Mouse (Mus musculus) limb, embryonic 14.5 days (tissue): ENCODE results near the gene Csgalnact2. TPM values are rescaled to one million over a fixed set of nuclear protein-coding genes. Genes with fewer than 3 reads are reported as not detected.
A peak's percentile ranks its signal among the peaks of the same experiment; 100 is the strongest.

Experiments used
- ATAC-seq: fragments of 200-750 bp; cut with Nextera tagmentation; 2 replicates; pipeline ENCODE4 v1.8.0; 2017; ENCODE audit warnings: low read depth, moderate number of reproducible peaks, moderate TSS enrichment; ENCODE audit not compliant: low FRiP score
- DNase-seq: peaks from one replicate; pipeline ENCODE4 v3.0.0-alpha.2; 2015; ENCODE audit warnings: low spot score
- H3K27ac ChIP-seq: fragments of 300-500 bp; sonication (generic); replicated peaks from 2 replicates; pipeline ENCODE4 v1.5.1; 2014; ENCODE audit warnings: low read depth, mild to moderate bottlenecking, low read length, moderate library complexity, mixed read lengths
- H3K27me3 ChIP-seq: fragments of 300-500 bp; sonication (generic); 2 replicates; pipeline ENCODE4 v1.6.1; 2014; ENCODE audit warnings: low read length, mixed read lengths; ENCODE audit not compliant: control insufficient read depth, insufficient read depth
- H3K36me3 ChIP-seq: fragments of 300-500 bp; sonication (generic); 2 replicates; pipeline ENCODE4 v1.6.1; 2014; ENCODE audit warnings: mild to moderate bottlenecking, low read length, moderate library complexity, mixed read lengths; ENCODE audit not compliant: control insufficient read depth, insufficient read depth
- H3K4me1 ChIP-seq: fragments of 300-500 bp; sonication (generic); 2 replicates; pipeline ENCODE4 v1.6.1; 2014; ENCODE audit warnings: antibody characterized with exemption, low read length, mixed read lengths; ENCODE audit not compliant: control insufficient read depth, insufficient read depth
- H3K4me2 ChIP-seq: fragments of 300-500 bp; sonication (generic); replicated peaks from 2 replicates; pipeline ENCODE4 v1.6.1; 2014; ENCODE audit warnings: low read depth, mild to moderate bottlenecking, low read length, moderate library complexity; ENCODE audit not compliant: severe bottlenecking
- H3K4me3 ChIP-seq: fragments of 300-500 bp; sonication (generic); replicated peaks from 2 replicates; pipeline ENCODE4 v1.5.1; 2014; ENCODE audit warnings: low read length
- H3K9ac ChIP-seq: fragments of 300-500 bp; sonication (generic); 2 replicates; pipeline ENCODE4 v1.6.1; 2014; ENCODE audit warnings: mild to moderate bottlenecking, low read depth, low read length, moderate library complexity; ENCODE audit not compliant: severe bottlenecking
- H3K9me3 ChIP-seq: fragments of 300-500 bp; sonication (generic); 2 replicates; pipeline ENCODE4 v1.6.1; 2016; ENCODE audit warnings: low read length; ENCODE audit not compliant: control insufficient read depth
- POLR2A ChIP-seq: fragments of 200-500 bp; IDR thresholded peaks from 2 replicates; pipeline ENCODE4 v1.8.0; 2012; ENCODE audit warnings: inconsistent platforms, mild to moderate bottlenecking, moderate library complexity, borderline replicate concordance; ENCODE audit not compliant: insufficient read depth, insufficient read length; ENCODE audit errors: extremely low read depth
- WGBS: fragments of 180-500 bp; shearing (Covaris S2); extraction: QIAGEN DNeasy Blood & Tissue Kit; methylation state at CpG from one replicate; pipeline ENCODE4 v1.1.7; 2014; 5-methylcytosine and 5-hydroxymethylcytosine counted together
- polyA plus RNA-seq, 2 experiments: library from polyadenylated mRNA; depleted of rRNA in 1 of 2; stranded (reverse) in 1 of 2; unstranded in 1 of 2; fragments of >200 nt; fragmentation: Nextera tagmentation in 1 of 2; extraction: Ambion mirVana in 1 of 2; gene quantifications; 2 replicates each; pipeline versions ENCODE4 v1.2.1 to v1.2.3; 2012 to 2014

Csgalnact2 gene
- polyA plus RNA-seq, 2 experiments, result 11.6 to 20.8 TPM

DNA sequence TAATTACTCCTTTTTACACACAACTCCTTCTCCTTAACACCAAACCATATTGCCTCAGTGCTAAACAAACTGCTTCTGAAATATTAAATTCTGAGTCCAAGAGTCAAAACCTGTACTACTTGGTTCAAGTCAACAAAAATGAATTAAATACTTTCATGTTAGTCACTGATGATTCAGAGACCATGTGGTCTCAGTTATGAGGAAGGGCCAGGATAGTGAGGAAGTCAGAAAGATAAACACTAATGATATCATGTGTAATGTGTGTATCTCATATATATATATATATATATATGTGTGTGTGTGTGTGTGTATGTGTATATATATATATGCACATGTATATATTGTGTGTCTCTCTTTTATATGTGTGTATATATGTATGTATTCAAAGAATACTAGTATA is 12.4 kb downstream of the Csgalnact2 start:
- no peak for TF ChIP-seq POLR2A
- Histone ChIP-seq H3K4me1 (no peaks in the 10 kb centered on the region), H3K27me3 (no peaks in the 10 kb centered on the region), H3K4me3 (no peak overlapping the region), H3K9me3 (no peaks in the 10 kb centered on the region), H3K9ac (no peak overlapping the region), H3K4me2 (no peak overlapping the region), H3K27ac (no peak overlapping the region), H3K36me3 (peaks cover 23% of the 10 kb centered on the region)
- ATAC-seq (no peak), DNase-seq (no peak)

DNA sequence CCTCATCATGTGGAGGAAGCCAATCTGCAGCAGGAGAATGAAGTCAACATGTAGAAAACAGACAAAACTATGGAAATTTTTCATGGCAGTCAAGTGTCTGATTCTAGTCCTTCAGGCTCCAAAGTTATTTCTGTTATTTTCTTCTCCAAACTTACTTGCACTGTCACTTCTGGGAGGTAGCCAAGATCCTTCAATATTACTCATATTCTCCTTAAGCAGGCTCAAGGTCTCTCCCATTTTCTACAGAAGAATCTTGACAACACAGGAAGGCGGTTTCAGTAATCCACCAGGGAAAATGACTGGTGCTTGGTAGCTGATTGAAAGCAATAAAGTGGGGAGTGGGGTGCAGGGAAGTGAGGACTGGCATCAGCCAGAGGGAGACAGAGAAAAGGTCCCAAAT is 16.2 kb downstream of the Csgalnact2 start:
- Histone ChIP-seq H3K9ac (no peak overlapping the region), H3K9me3 (no peaks in the 10 kb centered on the region), H3K27me3 (no peaks in the 10 kb centered on the region), H3K4me1 (no peaks in the 10 kb centered on the region), H3K4me2 (no peak overlapping the region), H3K4me3 (no peak overlapping the region), H3K27ac (no peak overlapping the region), H3K36me3 (peaks cover 30% of the 10 kb centered on the region)
- no peak for TF ChIP-seq POLR2A
- 88% methylated on average over 1 of the region's 1 CpGs for WGBS
- no peak for DNase-seq
- ATAC-seq, result no peak

DNA sequence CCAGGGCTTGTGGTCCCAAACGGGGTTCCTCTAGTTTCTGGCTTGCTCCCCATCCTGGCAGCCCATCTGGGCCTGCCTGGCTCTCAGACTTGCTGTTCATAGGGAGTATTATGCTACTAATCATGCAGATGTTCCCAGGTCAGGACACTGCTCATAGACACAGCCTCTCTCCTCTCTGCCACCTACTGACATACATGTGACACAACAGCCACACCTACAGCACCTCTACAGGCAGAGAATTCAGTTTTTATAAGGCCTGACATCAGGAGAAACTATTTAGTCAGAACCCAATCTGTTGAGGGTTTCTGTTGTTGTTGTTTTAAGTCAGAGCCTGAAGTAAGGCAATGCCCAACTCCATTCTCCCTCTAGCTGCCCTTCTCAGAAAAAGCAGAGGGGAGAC is 27.1 kb downstream of the Csgalnact2 start:
- WGBS, result 86% methylated on average over 1 of the region's 1 CpGs
- Histone ChIP-seq H3K9ac (no peak overlapping the region), H3K27ac (no peak overlapping the region), H3K9me3 (no peaks in the 10 kb centered on the region), H3K4me3 (no peak overlapping the region), H3K27me3 (no peaks in the 10 kb centered on the region), H3K4me2 (no peak overlapping the region), H3K36me3 (peaks cover 33% of the 10 kb centered on the region), H3K4me1 (no peaks in the 10 kb centered on the region)
- DNase-seq (no peak), ATAC-seq (no peak)
- no peak for TF ChIP-seq POLR2A

DNA sequence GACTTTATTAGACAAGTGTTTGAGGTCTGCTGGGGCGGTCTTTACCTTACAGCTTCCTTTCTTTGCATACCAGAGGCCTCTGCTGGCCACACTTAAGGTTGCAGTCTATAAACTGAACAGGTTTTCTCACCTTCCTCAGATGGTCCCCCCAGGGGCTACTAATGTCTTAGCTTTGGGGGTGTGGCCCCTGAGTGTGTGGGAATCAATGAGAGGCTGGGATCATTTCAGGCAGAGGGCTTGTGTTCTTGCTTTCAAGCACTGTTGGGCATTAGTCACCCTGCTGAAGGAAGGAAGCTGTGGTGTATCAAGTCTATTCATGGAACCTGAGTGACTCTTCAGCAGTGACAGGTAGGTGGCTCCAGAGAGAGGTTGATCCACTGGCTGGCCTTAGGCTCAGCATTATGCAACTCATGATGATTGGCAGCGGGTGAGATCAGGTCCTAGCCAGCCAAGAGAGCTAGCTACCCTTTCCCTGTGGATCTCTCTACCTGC is 39.6 kb downstream of the Csgalnact2 start:
- Histone ChIP-seq H3K4me3 (no peak overlapping the region), H3K4me2 (no peak overlapping the region), H3K4me1 (no peaks in the 10 kb centered on the region), H3K9ac (no peak overlapping the region), H3K9me3 (no peaks in the 10 kb centered on the region), H3K27me3 (no peaks in the 10 kb centered on the region), H3K27ac (no peak overlapping the region), H3K36me3 (no peaks in the 10 kb centered on the region)
- DNase-seq, result peak; percentile 3
- no peak for ATAC-seq
- TF ChIP-seq POLR2A, result no peak
- WGBS, result 31% methylated on average over 2 of the region's 2 CpGs

DNA sequence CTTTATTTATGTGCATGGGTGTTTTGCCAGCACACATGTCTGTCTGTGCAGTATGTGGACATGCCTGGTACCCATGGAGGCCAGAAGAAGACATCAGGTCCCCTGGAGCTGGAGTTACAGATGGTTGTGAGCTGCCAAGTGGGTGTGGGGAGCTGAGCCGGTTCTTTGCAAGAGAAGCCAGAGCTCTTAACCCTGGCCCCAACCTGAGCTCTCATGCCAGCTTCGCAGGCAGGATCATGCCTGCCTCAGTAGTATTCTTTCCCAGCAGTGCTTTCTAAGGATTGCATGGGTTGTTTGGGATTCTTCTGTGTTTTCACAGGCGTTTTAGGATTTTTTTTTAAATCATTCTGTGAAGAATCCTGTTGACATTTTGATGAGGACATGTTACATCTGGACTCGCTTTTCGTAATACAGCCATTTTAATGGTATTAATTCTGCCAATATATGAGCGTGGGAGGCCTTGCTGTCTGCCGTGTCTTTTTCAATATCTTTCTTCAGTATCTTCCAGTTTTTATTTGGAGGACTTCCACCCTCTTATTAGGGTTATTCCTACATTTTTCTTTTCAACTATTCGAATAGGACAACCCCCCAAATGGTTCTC is 41.1 kb downstream of the Csgalnact2 start:
- no peak overlapping the region for H3K9ac ChIP-seq
- no peak overlapping the region for H3K4me3 ChIP-seq
- H3K4me1 ChIP-seq, result no peaks in the 10 kb centered on the region
- no peak for ATAC-seq
- TF ChIP-seq POLR2A, result no peak
- H3K27me3 ChIP-seq, result no peaks in the 10 kb centered on the region
- no peak for DNase-seq
- H3K9me3 ChIP-seq, result no peaks in the 10 kb centered on the region
- no peaks in the 10 kb centered on the region for H3K36me3 ChIP-seq
- H3K4me2 ChIP-seq, result no peak overlapping the region
- no peak overlapping the region for H3K27ac ChIP-seq
- 73% methylated on average over 8 of the region's 8 CpGs for WGBS
